Mouse (Mus musculus): Measurements from ENCODE around the gene Katnal1.

GRCm38 (mm10) chr5:148867766-148868165, 61.4 kb downstream of the Katnal1 start:
- no peak for TF ChIP-seq CTCF (IDR thresholded peaks at IDR 0.05; ENCODE audit: borderline replicate concordance, insufficient read depth, low read length)
- TF ChIP-seq POLR2A (IDR thresholded peaks at IDR 0.05; ENCODE audit: low read depth, low read length) = no peak
